Mouse (Mus musculus): ENCODE data around the gene Xkrx. TPM values are rescaled to one million over a fixed set of nuclear protein-coding genes. Genes with fewer than 3 reads are reported as not detected.

The Xkrx gene
- polyA plus RNA-seq, 1 experiment = 0.95 TPM

- Histone ChIP-seq H3K4me1 (ENCODE audit: control insufficient read depth, insufficient read depth, insufficient read length, low read length) (no peaks in the 10 kb centered on the region), H3K27ac (replicated peaks; ENCODE audit: low read depth, low read length) (no peak overlapping the region), H3K4me3 (ENCODE audit: insufficient read depth, low read depth, low read length) (no peak overlapping the region)
Measured at GRCm38 (mm10) chrX:134116417-134116816, 45.5 kb downstream of the Xkrx start.

- H3K4me3 ChIP-seq (ENCODE audit: insufficient read depth, low read depth, low read length) = no peak overlapping the region
Measured at GRCm38 (mm10) chrX:134111767-134112166, 50.1 kb downstream of the Xkrx start.

GRCm38 (mm10) chrX:134102641-134103040 lies 59.2 kb downstream of the Xkrx start:
- Histone ChIP-seq H3K4me3 (ENCODE audit: insufficient read depth, low read depth, low read length) (no peak overlapping the region), H3K4me1 (ENCODE audit: control insufficient read depth, insufficient read depth, insufficient read length, low read length) (no peaks in the 10 kb centered on the region), H3K27ac (replicated peaks; ENCODE audit: low read depth, low read length) (no peak overlapping the region)

More at GRCm38 (mm10) chrX:134111767-134112166, 50.1 kb downstream of the Xkrx start:
- no peaks in the 10 kb centered on the region for H3K4me1 ChIP-seq (ENCODE audit: control insufficient read depth, insufficient read depth, insufficient read length, low read length)
- no peak overlapping the region for H3K27ac ChIP-seq (replicated peaks; ENCODE audit: low read depth, low read length)

Other genes starting within 250 kb of the Xkrx start
- 3.6 and 3.9 TPM in 2 replicates for gene Sytl4, start 180.3 kb downstream of the Xkrx start, polyA plus RNA-seq (2012; ENCODE audit: insufficient read depth, insufficient read length, missing spikeins)
- gene Cstf2, start 102.9 kb downstream of the Xkrx start, polyA plus RNA-seq (2012; ENCODE audit: insufficient read depth, insufficient read length, missing spikeins) = 10.3 and 17.1 TPM in 2 replicates
- gene Arl13a, start 25.4 kb upstream of the Xkrx start, polyA plus RNA-seq (2012; ENCODE audit: insufficient read depth, insufficient read length, missing spikeins) = not detected in 2 replicates
- gene Nox1, start 59.9 kb upstream of the Xkrx start, polyA plus RNA-seq (2012; ENCODE audit: insufficient read depth, insufficient read length, missing spikeins) = not detected in 2 replicates
- 51.4 and 52.6 TPM in 2 replicates for gene Trmt2b, start 114.9 kb upstream of the Xkrx start, polyA plus RNA-seq (2012; ENCODE audit: insufficient read depth, insufficient read length, missing spikeins)
- 1.6 and 3.1 TPM in 2 replicates for gene Tmem35a, start 133.1 kb upstream of the Xkrx start, polyA plus RNA-seq (2012; ENCODE audit: insufficient read depth, insufficient read length, missing spikeins)
- gene Cenpi, start 146.0 kb upstream of the Xkrx start, polyA plus RNA-seq (2012; ENCODE audit: insufficient read depth, insufficient read length, missing spikeins) = not detected in 2 replicates
- gene Drp2, start 242.5 kb upstream of the Xkrx start, polyA plus RNA-seq (2012; ENCODE audit: insufficient read depth, insufficient read length, missing spikeins) = 0.29 and 0.40 TPM in 2 replicates